Mouse (Mus musculus) liver, adult 2 months (tissue): ENCODE results near the gene Lima1.

Experiments used
- CTCF ChIP-seq: fragments of 200-500 bp; IDR thresholded peaks from 2 replicates; pipeline ENCODE4 v1.5.1; 2011; ENCODE audit warnings: low read depth, low read length, control low read depth
- POLR2A ChIP-seq: fragments of 200-500 bp; IDR thresholded peaks from 2 replicates; pipeline ENCODE4 v1.6.1; 2011; ENCODE audit warnings: low read length, control low read depth; ENCODE audit not compliant: insufficient read depth; ENCODE audit errors: extremely low read depth

DNA sequence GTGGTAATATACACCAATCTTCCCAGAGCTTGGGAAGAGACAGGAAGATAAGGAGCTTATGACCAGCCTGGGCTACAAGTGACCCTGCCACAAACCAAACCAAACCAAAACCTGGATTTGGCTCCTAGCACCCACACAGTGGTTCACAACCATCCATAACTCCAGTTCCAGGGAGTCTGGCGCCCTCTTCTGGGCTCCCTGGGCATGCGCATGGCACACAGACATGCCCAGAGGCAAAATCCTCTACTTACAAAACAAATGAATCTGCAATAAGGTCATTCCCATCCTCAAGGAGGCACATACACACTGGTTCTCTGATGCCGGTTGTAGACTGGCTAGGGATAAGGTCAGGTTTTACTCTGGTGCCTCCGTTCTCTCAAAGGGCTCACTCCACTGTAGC, 59.3 kb downstream of the Lima1 start:
- no peak for TF ChIP-seq POLR2A
- peak; percentile 60 for TF ChIP-seq CTCF
